Mouse (Mus musculus) limb, embryonic 10.5 days (tissue): ENCODE results near the gene Olfr1496. TPM values are rescaled to one million over a fixed set of nuclear protein-coding genes. Genes with fewer than 3 reads are reported as not detected.
"Not testable (repeated sequence)": the region's sequence is repeated elsewhere in the genome, so short reads cannot be mapped to it uniquely, and the experiment has no call there.

Experiments
- DNase-seq: peaks from one replicate; pipeline ENCODE4 v3.0.0-alpha.2; 2017; ENCODE audit warnings: low spot score
- H3K27ac ChIP-seq: fragments of 300-500 bp; sonication (generic); 2 replicates; pipeline ENCODE4 v1.5.1; 2016; ENCODE audit warnings: mild to moderate bottlenecking
- H3K27me3 ChIP-seq: fragments of 300-500 bp; sonication (generic); 2 replicates; pipeline ENCODE4 v1.6.1; 2016; ENCODE audit warnings: low read depth, mild to moderate bottlenecking; ENCODE audit not compliant: poor library complexity, severe bottlenecking
- H3K36me3 ChIP-seq: fragments of 300-500 bp; sonication (generic); 2 replicates; pipeline ENCODE4 v1.6.1; 2016; ENCODE audit warnings: mild to moderate bottlenecking, moderate library complexity
- H3K4me1 ChIP-seq: fragments of 300-500 bp; sonication (generic); 2 replicates; pipeline ENCODE4 v1.6.1; 2016
- H3K4me3 ChIP-seq: fragments of 300-500 bp; sonication (generic); 2 replicates; pipeline ENCODE4 v1.5.1; 2016; ENCODE audit warnings: mild to moderate bottlenecking, moderate library complexity
- H3K9me3 ChIP-seq: fragments of 300-500 bp; sonication (generic); replicated peaks from 2 replicates; pipeline ENCODE4 v1.6.1; 2016; ENCODE audit warnings: mild to moderate bottlenecking
- WGBS: fragments of 180-500 bp; shearing (Covaris S2); methylation state at CpG from one replicate; pipeline ENCODE4 v1.1.7; 2016; 5-methylcytosine and 5-hydroxymethylcytosine counted together
- polyA plus RNA-seq: library from polyadenylated mRNA; unstranded; fragments of >200 nt; fragmentation: Nextera tagmentation; extraction: Ambion mirVana; gene quantifications from 2 replicates; pipeline ENCODE4 v1.2.1, GENCODE M21; 2016

The Olfr1496 gene
- not detected in 2 replicates for polyA plus RNA-seq

DNA sequence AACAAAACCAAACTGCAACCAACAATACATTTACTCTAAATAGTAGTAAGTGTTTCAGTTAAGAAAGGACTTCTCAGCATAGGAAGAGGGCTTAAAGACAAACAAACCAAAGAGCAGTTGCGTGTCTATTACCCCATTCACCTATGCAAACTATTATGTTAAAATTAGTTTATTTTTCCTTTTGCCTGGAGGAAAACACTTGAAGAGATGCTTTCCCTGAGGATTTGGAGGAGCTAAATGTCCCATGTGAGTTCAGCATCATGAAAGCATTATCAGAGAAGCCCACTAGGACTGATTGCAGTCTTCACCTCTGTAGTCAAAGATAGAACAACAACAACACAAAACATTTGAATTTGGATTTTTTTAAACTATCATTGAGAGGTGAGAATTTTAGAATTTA lies at the start of gene Olfr1496:
Gene Olfr1496, plus strand, starts transcription at position 301 of the 400 bp plus-strand sequence.
- H3K27ac ChIP-seq: no peak within 1 kb of the TSS
- H3K27me3 ChIP-seq: no peaks in the 10 kb centered on the region
- H3K9me3 ChIP-seq: no peaks in the 10 kb centered on the region
- no peak for DNase-seq
- no peaks in the 10 kb centered on the region for H3K4me1 ChIP-seq
- no peak within 1 kb of the TSS for H3K4me3 ChIP-seq
- 91% methylated on average over 1 of the region's 1 CpGs for WGBS
- H3K36me3 ChIP-seq: no peaks in the 10 kb centered on the region

GRCm38 (mm10) chr19:13739428-13739827 lies 38.2 kb upstream of the Olfr1496 start, which contains the start of gene Olfr1494:
Gene Olfr1494, plus strand, starts transcription at chr19:13739728.
- no peak within 1 kb of the TSS for H3K27ac ChIP-seq
- no peak within 1 kb of the TSS for H3K4me3 ChIP-seq
- DNase-seq: no peak
- no peaks in the 10 kb centered on the region for H3K27me3 ChIP-seq
- H3K36me3 ChIP-seq: no peaks in the 10 kb centered on the region
- no peaks in the 10 kb centered on the region for H3K4me1 ChIP-seq
- no peaks in the 10 kb centered on the region for H3K9me3 ChIP-seq
- WGBS: 85% methylated on average over 4 of the region's 4 CpGs

GRCm38 (mm10) chr19:13749366-13749765 lies 28.3 kb upstream of the Olfr1496 start:
- Histone ChIP-seq H3K27ac (no peak overlapping the region), H3K4me1 (no peaks in the 10 kb centered on the region), H3K9me3 (no peaks in the 10 kb centered on the region), H3K27me3 (no peaks in the 10 kb centered on the region), H3K4me3 (no peak overlapping the region), H3K36me3 (no peaks in the 10 kb centered on the region)
- 95% methylated on average over 1 of the region's 1 CpGs for WGBS
- no peak for DNase-seq

DNA sequence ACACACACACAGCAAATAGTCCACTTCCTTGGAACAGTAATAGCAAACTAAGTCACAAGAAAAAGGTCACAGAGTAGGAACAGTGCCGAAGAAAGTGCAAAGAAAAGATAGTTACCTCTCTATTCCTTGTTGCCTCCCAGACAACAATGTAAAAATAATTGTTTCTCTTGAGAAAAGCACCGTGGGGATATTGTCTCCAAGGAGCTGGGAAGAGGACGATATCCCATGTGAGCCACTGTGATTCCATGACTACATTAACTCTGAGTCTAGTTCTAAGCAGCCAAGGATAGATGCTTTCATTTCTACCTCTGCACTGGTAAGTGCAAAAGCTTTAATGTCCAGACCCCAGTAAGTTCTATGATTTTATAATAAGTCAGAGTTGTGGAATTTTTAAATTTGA lies 13.4 kb upstream of the Olfr1496 start, which contains the start of gene Olfr1495:
Gene Olfr1495, plus strand, starts transcription at position 301 of the 400 bp plus-strand sequence.
- 82% methylated on average over 3 of the region's 3 CpGs for WGBS
- H3K27me3 ChIP-seq: no peaks in the 10 kb centered on the region
- no peaks in the 10 kb centered on the region for H3K4me1 ChIP-seq
- H3K27ac ChIP-seq: no peak within 1 kb of the TSS
- H3K9me3 ChIP-seq: no peaks in the 10 kb centered on the region
- H3K4me3 ChIP-seq: no peak within 1 kb of the TSS
- no peaks in the 10 kb centered on the region for H3K36me3 ChIP-seq
- no peak for DNase-seq

GRCm38 (mm10) chr19:13768565-13769276 lies 9.0 kb upstream of the Olfr1496 start:
- WGBS: 92% methylated on average over 9 of the region's 9 CpGs
- no peak for DNase-seq

GRCm38 (mm10) chr19:13798102-13798501 lies 20.4 kb downstream of the Olfr1496 start, which contains the start of gene Olfr1497:
Gene Olfr1497, minus strand, starts transcription at chr19:13798202.
- no peaks in the 10 kb centered on the region for H3K36me3 ChIP-seq
- no peaks in the 10 kb centered on the region for H3K9me3 ChIP-seq
- DNase-seq: no peak
- H3K27me3 ChIP-seq: no peaks in the 10 kb centered on the region
- H3K4me3 ChIP-seq: no peak within 1 kb of the TSS
- no peaks in the 10 kb centered on the region for H3K4me1 ChIP-seq
- H3K27ac ChIP-seq: no peak within 1 kb of the TSS

More at GRCm38 (mm10) chr19:13768565-13769276, 9.0 kb upstream of the Olfr1496 start:
- H3K27me3 ChIP-seq: no peaks in the 10 kb centered on the region
- H3K27ac ChIP-seq: no peak overlapping the region
- H3K36me3 ChIP-seq: no peaks in the 10 kb centered on the region
- no peaks in the 10 kb centered on the region for H3K9me3 ChIP-seq
- H3K4me1 ChIP-seq: no peaks in the 10 kb centered on the region
- no peak overlapping the region for H3K4me3 ChIP-seq

GRCm38 (mm10) chr19:13805486-13805885 lies 27.8 kb downstream of the Olfr1496 start:
- WGBS: 67% methylated on average over 1 of the region's 1 CpGs
- not testable (repeated sequence) for H3K36me3 ChIP-seq, H3K4me3 ChIP-seq, H3K27me3 ChIP-seq, H3K9me3 ChIP-seq, H3K27ac ChIP-seq, H3K4me1 ChIP-seq, DNase-seq

GRCm38 (mm10) chr19:13812823-13813222 lies 35.1 kb downstream of the Olfr1496 start:
- no peak overlapping the region for H3K27ac ChIP-seq
- DNase-seq: no peak
- no peak overlapping the region for H3K4me3 ChIP-seq

GRCm38 (mm10) chr19:13818827-13819226 lies 41.1 kb downstream of the Olfr1496 start:
- no peak overlapping the region for H3K27ac ChIP-seq
- H3K36me3 ChIP-seq: no peaks in the 10 kb centered on the region
- H3K4me1 ChIP-seq: no peaks in the 10 kb centered on the region
- H3K4me3 ChIP-seq: no peak overlapping the region
- no peaks in the 10 kb centered on the region for H3K27me3 ChIP-seq
- WGBS: 43% methylated on average over 5 of the region's 5 CpGs
- H3K9me3 ChIP-seq: no peaks in the 10 kb centered on the region
- no peak for DNase-seq

More at GRCm38 (mm10) chr19:13812823-13813222, 35.1 kb downstream of the Olfr1496 start:
- no peaks in the 10 kb centered on the region for H3K36me3 ChIP-seq
- H3K27me3 ChIP-seq: no peaks in the 10 kb centered on the region
- H3K9me3 ChIP-seq: no peaks in the 10 kb centered on the region
- no peaks in the 10 kb centered on the region for H3K4me1 ChIP-seq
- WGBS: 64% methylated on average over 2 of the region's 2 CpGs

DNA sequence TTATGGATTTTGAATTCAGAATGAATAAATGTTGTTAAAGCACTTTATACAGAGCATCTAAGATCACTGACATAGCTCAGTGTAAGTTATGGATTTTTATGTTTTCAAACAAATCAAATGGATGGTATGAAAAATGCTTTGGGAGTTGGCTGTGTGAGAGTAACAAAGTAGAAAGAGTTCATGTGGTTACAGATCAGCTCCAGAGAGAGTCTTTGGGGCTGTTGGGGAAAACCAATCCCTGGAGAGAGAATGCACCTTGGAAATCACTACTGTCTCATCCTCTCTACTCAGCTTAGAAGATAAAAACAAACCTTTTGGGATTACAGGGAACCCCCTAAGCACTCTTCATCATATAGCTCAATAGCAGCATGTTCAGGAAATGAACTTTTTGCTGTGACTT lies 41.7 kb downstream of the Olfr1496 start, which contains the start of gene Olfr1499:
Gene Olfr1499, minus strand, starts transcription at position 101 of the 400 bp plus-strand sequence.
- no peaks in the 10 kb centered on the region for H3K27me3 ChIP-seq
- no peaks in the 10 kb centered on the region for H3K4me1 ChIP-seq
- H3K27ac ChIP-seq: no peak within 1 kb of the TSS
- H3K9me3 ChIP-seq: no peaks in the 10 kb centered on the region
- H3K36me3 ChIP-seq: no peaks in the 10 kb centered on the region
- no peak within 1 kb of the TSS for H3K4me3 ChIP-seq
- no peak for DNase-seq

DNA sequence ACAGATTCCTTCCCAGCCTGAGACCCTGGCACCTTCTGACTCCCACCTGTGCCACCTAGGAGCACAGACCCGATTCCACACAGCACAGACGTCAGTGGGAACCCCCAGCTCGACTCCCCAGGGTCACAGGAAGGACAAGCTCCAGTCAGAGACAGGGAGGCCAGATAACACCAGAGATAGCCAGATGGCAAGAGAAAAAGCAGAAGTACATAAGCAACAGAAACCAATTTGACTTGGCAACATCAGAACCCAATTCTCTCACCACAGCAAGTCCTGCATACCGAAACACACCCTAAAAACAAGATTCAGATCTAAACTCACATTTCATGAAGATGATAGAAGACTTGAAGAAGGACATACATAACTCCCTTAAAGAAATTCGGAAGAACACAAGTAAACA lies 43.2 kb downstream of the Olfr1496 start:
- Histone ChIP-seq H3K4me3 (no peak overlapping the region), H3K9me3 (no peaks in the 10 kb centered on the region), H3K27me3 (no peaks in the 10 kb centered on the region), H3K36me3 (no peaks in the 10 kb centered on the region), H3K4me1 (no peaks in the 10 kb centered on the region), H3K27ac (no peak overlapping the region)
- WGBS: 72% methylated on average over 5 of the region's 5 CpGs
- DNase-seq: no peak

DNA sequence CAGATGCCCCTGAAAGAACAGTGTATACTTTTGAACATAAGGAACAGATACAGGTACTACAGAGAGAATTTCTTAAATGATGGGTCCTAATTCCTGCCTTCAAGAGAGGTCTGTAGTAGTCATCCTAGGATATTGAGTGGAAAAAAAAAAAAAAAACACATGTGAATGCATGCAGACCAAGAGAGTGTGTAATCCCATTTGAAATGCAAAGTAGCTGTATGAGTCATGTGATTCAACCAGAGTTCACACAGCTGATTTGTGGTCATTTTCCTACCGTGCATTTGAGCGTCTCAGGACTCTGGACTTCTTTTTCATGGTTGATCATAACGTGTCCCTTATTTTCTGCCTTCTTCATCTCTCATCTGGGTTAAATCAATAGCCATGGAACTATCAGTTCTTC lies 50.8 kb downstream of the Olfr1496 start:
- H3K27me3 ChIP-seq: no peaks in the 10 kb centered on the region
- 86% methylated on average over 3 of the region's 3 CpGs for WGBS
- DNase-seq: no peak
- no peaks in the 10 kb centered on the region for H3K9me3 ChIP-seq
- H3K4me3 ChIP-seq: no peak overlapping the region
- H3K4me1 ChIP-seq: no peaks in the 10 kb centered on the region
- no peaks in the 10 kb centered on the region for H3K36me3 ChIP-seq
- H3K27ac ChIP-seq: no peak overlapping the region

DNA sequence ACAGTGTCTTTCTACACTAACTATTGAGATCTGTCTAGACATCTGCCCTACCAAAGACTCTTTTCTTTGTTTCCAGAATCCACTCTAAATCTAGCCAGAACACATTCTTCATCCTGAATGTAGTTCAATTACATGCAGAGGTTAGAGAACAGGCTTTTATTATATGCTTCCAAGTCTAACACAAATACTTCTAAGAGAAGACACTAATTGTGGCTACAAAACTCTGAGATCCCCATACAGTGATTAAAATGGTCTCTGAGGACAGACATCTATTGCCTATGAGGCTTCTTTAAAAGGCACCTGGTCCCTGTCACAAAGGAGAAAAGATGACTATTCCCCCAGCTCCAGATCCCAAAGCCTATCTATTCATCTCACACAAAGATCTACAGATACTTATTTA lies 52.7 kb downstream of the Olfr1496 start, which contains the start of gene Olfr1500:
Gene Olfr1500, minus strand, starts transcription at position 101 of the 400 bp plus-strand sequence.
- Histone ChIP-seq H3K9me3 (no peaks in the 10 kb centered on the region), H3K4me3 (no peak within 1 kb of the TSS), H3K36me3 (no peaks in the 10 kb centered on the region), H3K27ac (no peak within 1 kb of the TSS), H3K4me1 (no peaks in the 10 kb centered on the region), H3K27me3 (no peaks in the 10 kb centered on the region)
- no peak for DNase-seq
